Mouse (Mus musculus): ENCODE results near the gene Ss18l1. TPM values are rescaled to one million over a fixed set of nuclear protein-coding genes. Genes with fewer than 3 reads are reported as not detected.

Gene Ss18l1
- polyA plus RNA-seq, 1 experiment: 0.54 TPM

DNA sequence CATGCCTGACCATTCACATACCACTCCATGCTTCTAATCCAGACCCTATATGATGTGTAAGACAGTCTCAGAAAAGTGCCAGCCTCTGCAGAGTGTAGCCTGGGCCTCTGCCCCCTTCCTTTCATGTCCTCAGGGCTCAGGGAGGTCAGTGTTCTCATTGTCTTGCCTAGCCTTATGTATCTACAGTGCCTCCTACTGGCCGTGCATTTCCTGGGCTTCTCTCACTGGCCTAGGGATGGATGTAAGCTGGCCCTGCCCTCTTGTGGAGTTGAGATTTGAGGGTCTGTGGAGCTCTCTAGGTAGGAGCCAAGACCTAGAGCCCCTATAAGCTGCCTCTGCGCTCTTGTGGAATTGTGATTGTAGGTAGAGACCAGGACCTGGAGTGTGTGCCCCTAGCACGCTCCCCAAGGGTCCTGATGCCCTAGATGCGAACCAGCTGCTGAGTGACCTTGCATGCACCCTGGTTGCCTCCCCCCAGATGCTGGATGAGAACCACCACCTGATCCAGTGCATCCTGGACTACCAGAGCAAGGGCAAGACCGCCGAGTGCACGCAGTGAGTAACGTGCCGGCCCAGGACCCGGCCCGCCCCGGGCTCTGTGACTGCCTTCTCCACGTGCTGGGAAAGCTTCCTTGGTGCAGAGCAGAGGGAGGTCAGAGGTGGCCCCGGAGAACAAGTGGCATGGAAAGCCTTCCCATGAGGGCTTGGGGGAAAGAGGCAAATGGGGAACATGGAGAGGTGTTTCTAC is 9.9 kb downstream of the Ss18l1 start:
- TF ChIP-seq GATA1 (IDR thresholded peaks at IDR 0.05; ENCODE audit: borderline replicate concordance, low read length): no peak
- TF ChIP-seq FLI1 (IDR thresholded peaks at IDR 0.05; ENCODE audit: low read length): no peak
- H3K27me3 ChIP-seq (replicated peaks): peaks cover 3% of the 10 kb centered on the region
- peaks cover 49% of the 10 kb centered on the region for H3K36me3 ChIP-seq (replicated peaks; ENCODE audit: low read length)
- peaks cover 36% of the 10 kb centered on the region for H3K4me1 ChIP-seq
- H3K4me3 ChIP-seq (replicated peaks): no peak overlapping the region
- peaks cover 16% of the 10 kb centered on the region for H3K9me3 ChIP-seq

GRCm38 (mm10) chr2:180053001-180053400 is 10.7 kb downstream of the Ss18l1 start:
- Histone ChIP-seq H3K36me3 (replicated peaks; ENCODE audit: low read length) (peaks cover 58% of the 10 kb centered on the region), H3K27me3 (replicated peaks) (peaks cover 3% of the 10 kb centered on the region)

DNA sequence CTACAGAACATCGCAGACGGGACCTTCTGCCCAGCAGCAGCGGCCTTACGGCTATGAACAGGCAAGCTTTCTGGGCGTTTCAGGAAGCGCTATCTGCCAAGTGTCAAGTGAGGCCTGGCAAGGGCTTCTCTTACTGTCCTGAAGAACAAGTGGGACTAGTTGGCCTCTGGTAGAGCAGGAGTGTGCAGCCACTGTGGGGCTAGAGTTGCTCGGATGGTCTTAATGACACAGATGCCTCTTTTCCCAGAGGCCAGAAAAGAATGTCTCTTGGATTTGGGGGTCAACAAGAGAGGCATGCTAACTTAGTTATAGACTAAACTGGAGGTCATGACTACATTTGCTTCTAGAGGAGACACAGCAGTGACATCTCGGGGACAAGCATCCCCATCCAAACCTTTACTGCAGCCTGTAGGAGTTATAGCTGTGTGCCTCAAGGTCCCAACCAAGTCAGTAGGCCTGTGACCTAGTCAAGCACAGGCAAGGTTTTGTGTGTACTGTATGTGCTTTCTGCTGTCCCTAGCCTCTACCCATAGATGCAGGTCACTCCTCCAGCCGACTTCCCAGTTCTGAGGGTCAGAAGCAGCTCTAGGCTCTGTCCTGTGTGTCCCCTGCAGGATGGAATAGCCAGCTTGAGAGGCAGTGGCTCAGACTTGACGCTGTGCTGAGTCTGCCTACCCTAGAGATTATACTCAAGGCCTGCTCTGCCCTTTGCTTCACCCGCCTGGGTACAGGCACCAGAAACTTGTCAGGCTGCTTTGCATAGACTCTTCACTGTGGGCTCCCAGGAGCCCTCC is 21.2 kb downstream of the Ss18l1 start:
- TF ChIP-seq FLI1 (IDR thresholded peaks at IDR 0.05; ENCODE audit: low read length) (no peak), GATA1 (IDR thresholded peaks at IDR 0.05; ENCODE audit: borderline replicate concordance, low read length) (no peak)
- Histone ChIP-seq H3K4me3 (replicated peaks) (no peak overlapping the region), H3K27me3 (replicated peaks) (no peaks in the 10 kb centered on the region), H3K4me1 (peaks cover 11% of the 10 kb centered on the region), H3K9me3 (no peaks in the 10 kb centered on the region), H3K36me3 (replicated peaks; ENCODE audit: low read length) (peaks cover 64% of the 10 kb centered on the region)

More at GRCm38 (mm10) chr2:180053001-180053400, 10.7 kb downstream of the Ss18l1 start:
- TF ChIP-seq FLI1 (IDR thresholded peaks at IDR 0.05; ENCODE audit: low read length) (no peak), GATA1 (IDR thresholded peaks at IDR 0.05; ENCODE audit: borderline replicate concordance, low read length) (no peak)
- peaks cover 9% of the 10 kb centered on the region for H3K9me3 ChIP-seq
- H3K4me3 ChIP-seq (replicated peaks): no peak overlapping the region
- peaks cover 36% of the 10 kb centered on the region for H3K4me1 ChIP-seq

DNA sequence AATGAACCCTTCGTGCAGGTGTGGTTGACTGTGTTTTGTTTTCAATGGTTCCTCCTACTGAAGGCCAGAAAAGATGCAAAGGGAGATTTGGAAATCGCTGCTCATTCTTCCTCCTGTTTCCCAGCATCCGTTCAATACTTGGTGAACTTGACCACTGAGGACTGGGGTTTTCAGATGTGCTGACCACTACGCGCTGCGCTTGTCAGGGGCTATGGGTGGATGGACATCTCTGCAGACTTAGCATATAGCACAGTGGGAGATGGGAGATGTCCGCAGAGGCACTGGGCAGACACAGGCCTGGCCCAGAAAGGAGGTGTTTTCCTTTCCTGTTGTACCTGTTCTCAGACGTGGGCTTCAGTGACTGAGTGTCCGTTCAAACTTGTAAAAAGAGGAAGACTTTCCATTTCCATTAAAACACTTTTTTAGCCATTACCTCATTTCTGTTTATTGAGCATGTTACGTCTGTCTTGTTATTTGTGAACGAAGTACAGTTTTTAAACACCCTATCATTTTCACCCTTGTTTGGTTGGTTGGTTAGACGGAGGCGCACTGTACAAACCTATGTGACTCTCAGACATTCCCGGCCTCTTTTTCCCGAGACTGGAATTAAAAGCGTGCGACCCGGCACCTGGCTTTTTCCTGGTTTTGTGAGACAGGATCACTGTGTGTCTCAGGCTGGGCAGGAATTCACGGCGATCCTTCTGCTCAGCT is 27.6 kb downstream of the Ss18l1 start:
- Histone ChIP-seq H3K27me3 (replicated peaks) (no peaks in the 10 kb centered on the region), H3K9me3 (no peaks in the 10 kb centered on the region), H3K4me1 (peaks cover 33% of the 10 kb centered on the region), H3K36me3 (replicated peaks; ENCODE audit: low read length) (peaks cover 45% of the 10 kb centered on the region), H3K4me3 (replicated peaks) (peak overlapping the region; percentile 96)
- TF ChIP-seq GATA1 (IDR thresholded peaks at IDR 0.05; ENCODE audit: borderline replicate concordance, low read length) (no peak), FLI1 (IDR thresholded peaks at IDR 0.05; ENCODE audit: low read length) (no peak)

GRCm38 (mm10) chr2:180070481-180071453 is 28.5 kb downstream of the Ss18l1 start, which contains the start of gene Mtg2:
Mtg2 (plus strand) TSS chr2:180070588.
- H3K4me3 ChIP-seq (replicated peaks): peak within 1 kb of the TSS; percentile 96
- H3K9me3 ChIP-seq: no peaks in the 10 kb centered on the region
- TF ChIP-seq GATA1 (IDR thresholded peaks at IDR 0.05; ENCODE audit: borderline replicate concordance, low read length) (no peak), FLI1 (IDR thresholded peaks at IDR 0.05; ENCODE audit: low read length) (peak; percentile 62; the same call in 1 of the 2 replicates)
- H3K36me3 ChIP-seq (replicated peaks; ENCODE audit: low read length): peaks cover 52% of the 10 kb centered on the region
- H3K4me1 ChIP-seq: peaks cover 36% of the 10 kb centered on the region
- H3K27me3 ChIP-seq (replicated peaks): no peaks in the 10 kb centered on the region

DNA sequence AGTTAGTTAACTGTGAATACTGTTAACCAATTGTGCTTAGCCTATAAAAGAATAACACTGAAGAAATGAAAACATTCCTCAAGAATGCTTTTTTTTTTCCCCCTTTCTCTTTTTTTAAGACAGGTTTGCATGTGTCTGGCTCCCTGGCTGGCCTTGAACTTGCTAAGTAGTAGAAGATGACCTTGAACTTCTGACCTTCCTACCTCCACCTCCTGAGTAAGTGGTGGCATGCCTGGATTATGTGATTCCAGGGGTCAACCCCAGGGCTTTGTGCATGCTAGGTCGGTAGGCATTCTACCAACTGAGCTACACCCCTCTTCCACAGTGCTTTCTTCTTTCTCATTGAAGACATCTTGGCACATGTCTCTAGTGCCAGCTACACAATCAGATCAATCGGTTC is 29.4 kb downstream of the Ss18l1 start:
- TF ChIP-seq GATA1 (IDR thresholded peaks at IDR 0.05; ENCODE audit: borderline replicate concordance, low read length) (no peak), FLI1 (IDR thresholded peaks at IDR 0.05; ENCODE audit: low read length) (no peak)
- Histone ChIP-seq H3K9me3 (no peaks in the 10 kb centered on the region), H3K4me3 (replicated peaks) (no peak overlapping the region), H3K27me3 (replicated peaks) (no peaks in the 10 kb centered on the region), H3K4me1 (peaks cover 36% of the 10 kb centered on the region), H3K36me3 (replicated peaks; ENCODE audit: low read length) (peaks cover 52% of the 10 kb centered on the region)

DNA sequence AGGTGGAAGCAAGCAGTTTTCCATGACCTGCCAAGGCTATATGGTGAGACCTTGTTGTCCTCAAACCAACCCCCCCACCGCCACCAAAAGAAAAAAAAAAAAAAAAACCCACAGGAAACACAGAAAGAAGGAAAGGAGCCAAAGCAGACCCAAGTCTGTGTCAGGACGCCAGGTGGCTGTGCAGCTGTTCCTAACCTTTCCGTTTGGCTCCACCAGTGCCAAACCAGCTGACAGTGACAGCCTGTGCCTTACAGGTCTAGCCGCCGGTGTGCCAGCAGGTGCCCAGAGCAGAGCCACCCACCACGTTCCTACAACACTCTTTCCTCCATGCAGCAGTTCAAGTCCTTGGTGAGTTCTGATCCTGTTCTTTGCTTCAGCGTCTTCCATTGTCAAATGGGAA is 30.6 kb downstream of the Ss18l1 start:
- Histone ChIP-seq H3K9me3 (no peaks in the 10 kb centered on the region), H3K36me3 (replicated peaks; ENCODE audit: low read length) (peaks cover 54% of the 10 kb centered on the region), H3K4me1 (peaks cover 45% of the 10 kb centered on the region), H3K4me3 (replicated peaks) (no peak overlapping the region), H3K27me3 (replicated peaks) (no peaks in the 10 kb centered on the region)
- TF ChIP-seq GATA1 (IDR thresholded peaks at IDR 0.05; ENCODE audit: borderline replicate concordance, low read length): no peak
- no peak for TF ChIP-seq FLI1 (IDR thresholded peaks at IDR 0.05; ENCODE audit: low read length)

DNA sequence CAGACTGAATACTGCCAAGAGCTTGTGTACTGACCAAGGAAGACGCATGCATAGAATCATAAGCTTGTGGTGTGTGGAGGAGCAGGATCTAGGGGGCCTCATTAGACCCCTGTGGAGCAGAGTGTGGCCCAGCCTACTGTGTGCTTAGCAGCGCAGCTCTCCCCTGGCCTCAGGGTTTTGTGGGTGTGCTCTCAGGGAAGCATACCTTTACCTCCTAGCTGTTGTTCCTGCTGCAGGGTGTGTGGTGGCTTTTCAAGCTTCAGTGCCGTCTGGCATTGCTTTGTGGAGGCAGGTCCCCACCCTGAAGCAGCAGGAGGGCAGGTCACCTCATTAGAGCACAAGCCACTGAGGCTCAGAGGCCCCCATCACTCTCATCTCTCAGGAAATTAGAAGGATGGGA is 35.3 kb downstream of the Ss18l1 start:
- Histone ChIP-seq H3K4me3 (replicated peaks) (no peak overlapping the region), H3K9me3 (no peaks in the 10 kb centered on the region), H3K36me3 (replicated peaks; ENCODE audit: low read length) (peaks cover 77% of the 10 kb centered on the region), H3K27me3 (replicated peaks) (no peaks in the 10 kb centered on the region), H3K4me1 (peaks cover 42% of the 10 kb centered on the region)
- TF ChIP-seq GATA1 (IDR thresholded peaks at IDR 0.05; ENCODE audit: borderline replicate concordance, low read length) (no peak), FLI1 (IDR thresholded peaks at IDR 0.05; ENCODE audit: low read length) (no peak)

GRCm38 (mm10) chr2:180080680-180081079 is 38.4 kb downstream of the Ss18l1 start:
- Histone ChIP-seq H3K4me3 (replicated peaks) (no peak overlapping the region), H3K36me3 (replicated peaks; ENCODE audit: low read length) (peaks cover 77% of the 10 kb centered on the region), H3K27me3 (replicated peaks) (no peaks in the 10 kb centered on the region), H3K4me1 (peaks cover 60% of the 10 kb centered on the region), H3K9me3 (no peaks in the 10 kb centered on the region)
- TF ChIP-seq FLI1 (IDR thresholded peaks at IDR 0.05; ENCODE audit: low read length) (no peak), GATA1 (IDR thresholded peaks at IDR 0.05; ENCODE audit: borderline replicate concordance, low read length) (no peak)

Data from megakaryocyte, embryonic 14.5 days (primary cell).